Mouse (Mus musculus) midbrain, embryonic 16.5 days (tissue): ENCODE measurements at regions not wholly inside any gene's neighbourhood (a gene's known extent, or its start where the extent isn't known, plus 50 kb on each side); places are given as distances from the start of the nearest gene placed in this dataset.

Source experiments
- ATAC-seq: fragments of 200-750 bp; cut with Nextera tagmentation; 2 replicates; pipeline ENCODE4 v1.8.0; 2017; ENCODE audit warnings: moderate TSS enrichment
- H3K27ac ChIP-seq: fragments of 300-500 bp; sonication (generic); 2 replicates; pipeline ENCODE4 v1.5.1; 2014; ENCODE audit warnings: mild to moderate bottlenecking, low read length, mixed read lengths
- H3K27me3 ChIP-seq: fragments of 300-500 bp; sonication (generic); 2 replicates; pipeline ENCODE4 v1.6.1; 2014; ENCODE audit warnings: low read depth, low read length, mixed read lengths; ENCODE audit not compliant: control insufficient read depth, insufficient read depth
- H3K36me3 ChIP-seq: fragments of 300-500 bp; sonication (generic); 2 replicates; pipeline ENCODE4 v1.6.1; 2014; ENCODE audit warnings: mild to moderate bottlenecking, low read length, moderate library complexity, mixed read lengths; ENCODE audit not compliant: control insufficient read depth, insufficient read depth
- H3K4me1 ChIP-seq: fragments of 300-500 bp; sonication (generic); 2 replicates; pipeline ENCODE4 v1.6.1; 2014; ENCODE audit warnings: mild to moderate bottlenecking, low read length, mixed read lengths; ENCODE audit not compliant: control insufficient read depth, insufficient read depth
- H3K4me2 ChIP-seq: fragments of 300-500 bp; sonication (generic); 2 replicates; pipeline ENCODE4 v1.6.1; 2014; ENCODE audit warnings: mild to moderate bottlenecking, low read length, mixed read lengths
- H3K4me3 ChIP-seq: fragments of 300-500 bp; sonication (generic); 2 replicates; pipeline ENCODE4 v1.5.1; 2014; ENCODE audit warnings: low read depth, mild to moderate bottlenecking, low read length, moderate library complexity, mixed read lengths
- H3K9ac ChIP-seq: fragments of 300-500 bp; sonication (generic); 2 replicates; pipeline ENCODE4 v1.6.1; 2014; ENCODE audit warnings: low read depth, low read length, mixed read lengths
- H3K9me3 ChIP-seq: fragments of 300-500 bp; sonication (generic); replicated peaks from 2 replicates; pipeline ENCODE4 v1.6.1; 2014; ENCODE audit warnings: mild to moderate bottlenecking, low read length, mixed read lengths; ENCODE audit not compliant: control insufficient read depth, poor library complexity, severe bottlenecking
- WGBS: fragments of 180-500 bp; shearing (Covaris S2); extraction: QIAGEN DNeasy Blood & Tissue Kit; methylation state at CpG from one replicate; pipeline ENCODE4 v1.1.7; 2014; 5-methylcytosine and 5-hydroxymethylcytosine counted together

DNA sequence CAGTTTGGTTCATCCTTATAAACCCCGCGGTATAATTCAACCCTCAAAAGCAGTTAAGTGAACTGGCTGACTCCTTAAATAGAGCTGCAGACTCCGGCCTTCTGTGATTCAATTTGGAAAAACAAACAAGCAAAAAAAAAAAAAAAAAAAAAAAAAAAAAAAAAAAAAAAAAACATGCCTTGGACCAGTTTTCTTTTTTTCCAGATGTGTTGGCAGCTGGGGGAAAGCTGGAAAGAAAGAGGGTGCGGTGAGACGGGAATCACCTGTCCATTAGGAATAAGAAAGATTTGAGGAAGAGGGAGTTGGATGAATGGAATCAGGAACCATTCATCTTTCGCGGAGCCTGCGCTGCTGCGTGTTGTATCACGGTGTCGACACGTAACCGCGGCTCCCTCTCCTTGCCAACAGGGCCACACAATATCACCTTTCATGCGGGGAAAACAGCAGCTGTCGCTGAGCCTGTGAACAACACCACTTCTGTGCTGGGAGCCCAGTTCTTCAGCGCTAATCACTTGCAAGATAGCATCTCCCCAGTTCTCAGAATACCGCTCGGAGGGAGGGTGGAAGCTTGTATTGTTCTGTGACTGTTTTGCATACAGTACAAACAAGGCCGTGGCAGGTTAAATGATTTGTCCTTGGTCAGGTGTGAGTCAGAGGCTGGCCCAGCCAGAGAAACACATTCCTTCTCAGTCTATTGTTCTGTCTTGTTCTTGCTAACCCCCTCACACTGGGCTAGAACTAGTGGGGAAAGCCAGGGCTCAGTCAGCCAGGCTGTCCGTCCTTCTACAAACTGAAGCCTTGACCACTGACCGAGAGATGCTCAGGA is 76.6 kb upstream of the Egr2 start:
- no peak overlapping the region for H3K27ac ChIP-seq
- no peak for ATAC-seq
- H3K9me3 ChIP-seq: no peaks in the 10 kb centered on the region
- H3K27me3 ChIP-seq: no peaks in the 10 kb centered on the region
- H3K4me3 ChIP-seq: no peak overlapping the region
- H3K9ac ChIP-seq: no peak overlapping the region
- peak overlapping the region; percentile 43 for H3K4me2 ChIP-seq
- H3K4me1 ChIP-seq: no peaks in the 10 kb centered on the region
- WGBS: 31% methylated on average over 22 of the region's 22 CpGs
- no peaks in the 10 kb centered on the region for H3K36me3 ChIP-seq

DNA sequence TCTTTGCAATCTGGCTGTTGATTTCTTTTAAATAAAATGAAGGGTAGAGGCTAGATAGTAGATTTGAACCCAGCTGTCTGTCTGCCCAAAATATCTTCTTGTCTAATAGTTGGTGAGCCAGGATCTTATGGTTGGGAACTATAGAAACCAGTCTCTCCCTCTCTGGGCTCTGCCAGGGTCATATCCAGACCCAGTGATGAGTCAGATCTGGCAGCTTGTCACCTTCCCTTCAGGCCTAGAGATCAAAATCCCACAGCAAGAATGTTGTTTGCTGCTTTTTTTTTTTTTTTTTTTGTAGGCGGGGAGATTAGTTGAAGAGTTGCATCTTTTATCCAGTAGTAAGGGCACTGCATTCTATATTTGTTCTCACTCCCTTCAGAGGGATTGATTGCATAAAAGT is 74.0 kb upstream of the Egr2 start:
- Histone ChIP-seq H3K4me2 (no peak overlapping the region), H3K9me3 (no peaks in the 10 kb centered on the region), H3K27me3 (no peaks in the 10 kb centered on the region), H3K27ac (no peak overlapping the region), H3K4me1 (no peaks in the 10 kb centered on the region), H3K9ac (no peak overlapping the region), H3K36me3 (no peaks in the 10 kb centered on the region), H3K4me3 (no peak overlapping the region)
- ATAC-seq: no peak
- 92% methylated on average over 1 of the region's 1 CpGs for WGBS

GRCm38 (mm10) chr10:67461862-67462261 is 73.4 kb upstream of the Egr2 start:
- Histone ChIP-seq H3K27me3 (no peaks in the 10 kb centered on the region), H3K9me3 (no peaks in the 10 kb centered on the region), H3K27ac (no peak overlapping the region), H3K4me1 (no peaks in the 10 kb centered on the region), H3K36me3 (no peaks in the 10 kb centered on the region), H3K4me3 (no peak overlapping the region), H3K4me2 (no peak overlapping the region), H3K9ac (no peak overlapping the region)
- 30% methylated on average over 1 of the region's 1 CpGs for WGBS
- no peak for ATAC-seq

- ATAC-seq: no peak
- H3K9me3 ChIP-seq: no peaks in the 10 kb centered on the region
- no peak overlapping the region for H3K4me3 ChIP-seq
- H3K4me1 ChIP-seq: no peaks in the 10 kb centered on the region; the same call in 1 of the 2 replicates
- 32% methylated on average over 8 of the region's 8 CpGs for WGBS
- H3K27ac ChIP-seq: no peak overlapping the region
- H3K27me3 ChIP-seq: no peaks in the 10 kb centered on the region
- H3K4me2 ChIP-seq: 0 out of 2 replicates have a peak overlapping the region, but pooled peaks have one; percentile 17
- H3K36me3 ChIP-seq: no peaks in the 10 kb centered on the region
- no peak overlapping the region for H3K9ac ChIP-seq
Measured at GRCm38 (mm10) chr10:67468724-67469123, 66.6 kb upstream of the Egr2 start.

DNA sequence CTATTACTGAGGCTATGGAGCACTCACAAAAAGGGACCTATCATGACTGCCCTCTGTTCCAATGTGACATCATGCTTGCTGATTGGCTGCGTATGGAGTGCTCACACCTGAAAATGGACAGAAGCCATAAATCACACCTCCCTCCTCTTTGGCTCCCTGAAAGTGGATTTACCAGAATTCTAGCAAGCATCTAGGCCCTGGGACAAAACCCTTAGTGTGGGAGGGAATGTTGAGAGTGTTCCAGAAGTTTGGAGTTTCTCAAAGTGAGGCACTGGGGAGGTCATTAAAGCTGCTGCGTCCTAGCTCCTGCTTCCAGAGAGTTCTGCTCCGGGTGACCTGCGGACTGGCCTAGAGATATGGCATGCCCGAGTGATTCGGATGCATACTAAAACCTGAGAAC is 62.3 kb upstream of the Egr2 start:
- no peak for ATAC-seq
- Histone ChIP-seq H3K27me3 (no peaks in the 10 kb centered on the region), H3K36me3 (no peaks in the 10 kb centered on the region), H3K4me2 (no peak overlapping the region), H3K4me3 (no peak overlapping the region), H3K4me1 (no peaks in the 10 kb centered on the region; the same call in 1 of the 2 replicates), H3K27ac (no peak overlapping the region), H3K9ac (no peak overlapping the region), H3K9me3 (no peaks in the 10 kb centered on the region)
- WGBS: 94% methylated on average over 6 of the region's 6 CpGs

DNA sequence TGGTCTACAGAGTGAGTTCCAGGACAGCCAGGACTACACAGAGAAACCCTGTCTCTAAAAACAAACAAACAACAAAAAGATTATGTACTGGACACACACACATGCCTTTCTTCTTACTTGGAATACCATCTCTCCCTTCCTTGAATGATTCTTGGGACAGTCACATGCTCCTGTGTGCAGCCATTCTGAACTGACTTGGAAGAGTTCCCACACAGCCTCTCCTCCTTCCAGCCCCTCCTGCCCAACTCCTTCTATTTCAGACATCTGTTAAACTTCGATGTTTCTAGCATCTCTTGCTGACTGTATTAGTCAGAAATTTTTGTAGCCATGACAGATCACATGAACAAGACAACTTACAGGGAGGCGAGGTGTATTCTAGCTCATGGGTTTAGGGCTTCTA is 60.9 kb upstream of the Egr2 start:
- Histone ChIP-seq H3K9ac (no peak overlapping the region), H3K27me3 (no peaks in the 10 kb centered on the region), H3K4me3 (no peak overlapping the region), H3K27ac (no peak overlapping the region), H3K36me3 (no peaks in the 10 kb centered on the region), H3K9me3 (no peaks in the 10 kb centered on the region), H3K4me1 (no peaks in the 10 kb centered on the region), H3K4me2 (no peak overlapping the region)
- ATAC-seq: no peak
- 85% methylated on average over 2 of the region's 2 CpGs for WGBS

DNA sequence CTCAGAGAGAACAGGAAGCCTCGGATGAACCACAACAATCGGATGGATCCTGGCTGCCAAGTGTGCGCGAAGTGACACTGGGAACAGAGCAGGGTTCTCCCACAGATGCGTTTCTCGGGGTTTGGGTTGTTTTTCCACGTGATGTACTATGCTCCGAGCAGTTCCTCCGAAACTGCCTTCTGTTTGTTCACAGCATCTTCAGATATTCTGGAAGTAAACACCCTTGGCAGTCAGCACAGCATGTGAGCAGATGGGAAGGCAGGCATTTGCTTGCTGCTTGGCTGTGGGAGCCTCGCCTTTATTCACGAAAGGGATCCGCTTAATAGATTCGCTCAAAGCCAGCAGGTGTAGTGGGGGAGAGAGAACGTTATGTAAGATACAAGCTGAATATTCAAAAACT is 53.0 kb upstream of the Egr2 start:
- WGBS: 56% methylated on average over 14 of the region's 14 CpGs
- no peaks in the 10 kb centered on the region for H3K27me3 ChIP-seq
- no peak overlapping the region for H3K4me2 ChIP-seq
- H3K9me3 ChIP-seq: no peaks in the 10 kb centered on the region
- no peaks in the 10 kb centered on the region for H3K4me1 ChIP-seq
- no peaks in the 10 kb centered on the region for H3K36me3 ChIP-seq
- no peak overlapping the region for H3K4me3 ChIP-seq
- H3K9ac ChIP-seq: no peak overlapping the region
- no peak for ATAC-seq
- no peak overlapping the region for H3K27ac ChIP-seq

DNA sequence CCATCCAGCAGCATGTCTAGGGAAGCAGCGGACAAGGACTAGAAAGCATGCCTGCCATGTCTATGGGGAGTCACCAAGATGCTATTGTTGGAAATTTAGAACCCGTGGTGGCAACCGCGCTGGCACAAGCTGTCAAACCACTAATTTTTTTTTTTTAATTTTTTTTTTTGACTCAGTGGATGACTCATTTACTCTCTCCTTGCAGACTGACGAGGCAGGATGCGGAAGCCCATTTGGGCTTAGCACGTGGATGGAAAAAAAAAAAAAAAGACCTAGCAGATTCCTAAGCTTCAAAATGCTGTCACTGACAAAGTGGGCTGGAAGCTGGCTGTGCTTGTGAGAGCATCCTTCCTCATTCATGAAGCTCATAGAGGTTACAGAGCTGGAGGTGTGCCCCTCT is 51.9 kb upstream of the Egr2 start:
- 83% methylated on average over 7 of the region's 7 CpGs for WGBS
- Histone ChIP-seq H3K9ac (no peak overlapping the region), H3K36me3 (no peaks in the 10 kb centered on the region), H3K27ac (no peak overlapping the region), H3K9me3 (no peaks in the 10 kb centered on the region), H3K4me3 (no peak overlapping the region), H3K4me1 (no peaks in the 10 kb centered on the region), H3K4me2 (no peak overlapping the region), H3K27me3 (no peaks in the 10 kb centered on the region)
- no peak for ATAC-seq

DNA sequence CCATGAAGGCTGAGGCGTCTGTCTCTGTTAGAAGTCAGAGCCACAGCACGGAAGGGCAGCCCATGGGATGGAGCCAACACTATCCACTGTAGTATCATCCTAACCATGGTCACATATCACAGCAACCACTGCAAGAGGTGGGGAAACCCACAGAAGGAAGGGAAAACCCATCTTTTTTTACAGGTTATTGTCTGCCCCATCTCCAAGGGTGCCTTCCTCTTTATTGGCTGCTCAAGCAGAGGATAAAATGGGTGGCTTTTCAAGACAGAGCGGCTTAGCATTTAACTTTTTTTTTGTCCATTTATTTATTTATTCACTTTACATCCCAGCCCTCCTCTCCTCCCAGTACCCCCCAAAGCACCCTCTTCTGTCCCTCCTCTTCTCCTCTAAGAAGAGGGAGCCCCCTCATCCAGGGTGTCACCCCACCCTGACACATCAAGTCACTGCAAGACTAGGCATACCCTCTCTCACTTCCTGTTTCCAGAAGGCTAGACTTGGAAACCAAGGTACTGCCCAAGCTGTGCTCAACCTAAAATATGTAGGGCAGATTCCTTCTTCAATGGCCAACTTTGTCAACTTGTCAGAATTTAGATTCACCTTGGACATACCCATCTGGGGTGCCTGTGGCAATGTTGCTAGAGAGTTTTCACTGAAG is 51.1 kb upstream of the Egr2 start:
- no peak for ATAC-seq
- Histone ChIP-seq H3K36me3 (no peaks in the 10 kb centered on the region), H3K9me3 (no peaks in the 10 kb centered on the region), H3K4me2 (no peak overlapping the region), H3K27ac (no peak overlapping the region), H3K27me3 (no peaks in the 10 kb centered on the region), H3K4me3 (no peak overlapping the region), H3K9ac (no peak overlapping the region), H3K4me1 (no peaks in the 10 kb centered on the region)
- WGBS: 82% methylated on average over 3 of the region's 3 CpGs
